Mouse (Mus musculus) G1E (cell line): ENCODE data around the gene Serinc3. TPM values are rescaled to one million over a fixed set of nuclear protein-coding genes. Genes with fewer than 3 reads are reported as not detected.

ENCODE experiments used
- ATAC-seq: 2 replicates; pipeline ENCODE4 v1.8.0; 2016; ENCODE audit warnings: mild to moderate bottlenecking; ENCODE audit not compliant: insufficient number of reproducible peaks, poor library complexity, low FRiP score, severe bottlenecking; ENCODE audit errors: extremely low read depth
- DNase-seq: peaks from one replicate; pipeline ENCODE4 v3.0.0; 2012; ENCODE audit warnings: low spot score
- H3K27me3 ChIP-seq: 2 replicates; pipeline ENCODE4 v1.6.1; 2012; ENCODE audit warnings: mild to moderate bottlenecking, low read length, inconsistent platforms; ENCODE audit not compliant: insufficient read depth
- H3K36me3 ChIP-seq: replicated peaks from 2 replicates; pipeline ENCODE3; 2012; ENCODE audit warnings: mild to moderate bottlenecking, inconsistent platforms
- H3K4me1 ChIP-seq: 2 replicates; pipeline ENCODE4 v1.6.1; 2012; ENCODE audit warnings: low read depth, low read length, inconsistent platforms, mixed read lengths; ENCODE audit not compliant: insufficient read depth
- H3K4me3 ChIP-seq: 2 replicates; pipeline ENCODE4 v1.5.1; 2012; ENCODE audit warnings: low read depth, mild to moderate bottlenecking, inconsistent platforms, low read length, moderate library complexity, mixed read lengths
- H3K9me3 ChIP-seq: replicated peaks from 2 replicates; pipeline ENCODE4 v1.6.1; 2012; ENCODE audit warnings: inconsistent platforms
- CTCF ChIP-seq: IDR thresholded peaks from 2 replicates; pipeline ENCODE4 v1.5.1; 2012; ENCODE audit warnings: low read depth, low read length, inconsistent platforms, mixed read lengths
- GATA1 ChIP-seq: IDR thresholded peaks from 2 replicates; pipeline ENCODE4 v1.6.1; 2012; ENCODE audit warnings: borderline replicate concordance, low read length, inconsistent platforms, mixed read lengths
- GATA2 ChIP-seq: IDR thresholded peaks from 2 replicates; pipeline ENCODE4 v1.6.1; 2012; ENCODE audit warnings: low read depth, low read length, inconsistent platforms, borderline replicate concordance
- POLR2AphosphoS5 ChIP-seq: IDR thresholded peaks from 2 replicates; pipeline ENCODE4 v1.6.1; 2012; ENCODE audit warnings: low read depth, low read length, inconsistent platforms; ENCODE audit not compliant: insufficient replicate concordance
- TAL1 ChIP-seq: conservative IDR thresholded peaks from 2 replicates; pipeline ENCODE4 v1.6.1; 2012; ENCODE audit warnings: low read depth, low read length, inconsistent platforms, mixed read lengths
- polyA plus RNA-seq: library from polyadenylated mRNA; stranded (reverse); fragments of >175 nt; gene quantifications from 2 replicates; pipeline ENCODE4 v1.2.3, GENCODE M21; 2012
- total RNA-seq, 2 experiments: library from RNA; stranded (forward) in 1 of 2; stranded (reverse) in 1 of 2; fragments of 200-1000 nt in 1 of 2; fragments of >200 nt in 1 of 2; fragmentation: Nextera tagmentation in 1 of 2; gene quantifications; 2 replicates each; pipeline ENCODE4 v1.2.3; 2014 to 2017

Gene Serinc3
- total and polyA plus RNA-seq, 3 experiments: 7.2 to 156 (median 55.0) TPM

DNA sequence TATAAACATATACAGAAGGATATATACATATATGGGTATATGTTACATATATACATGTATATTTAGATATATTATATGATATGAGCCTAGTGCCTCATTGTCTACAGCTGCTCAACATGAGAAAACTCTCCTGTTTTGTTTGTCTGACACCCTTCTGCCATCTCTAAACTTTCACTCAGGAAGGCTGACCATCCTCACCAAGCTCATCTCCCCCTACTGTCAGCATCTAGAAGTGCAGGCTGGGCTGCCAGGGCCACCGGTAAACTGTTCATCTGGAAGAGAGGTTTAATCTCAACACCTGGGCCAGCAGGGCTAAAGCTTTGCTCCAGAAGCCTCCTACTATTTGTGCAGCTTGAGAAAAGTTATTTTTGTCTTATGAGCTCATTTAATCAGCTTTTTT lies 45.7 kb downstream of the Serinc3 start:
- ATAC-seq (0 out of 2 replicates have a peak, but pooled peaks have one; percentile 24), DNase-seq (peak; percentile 26)
- H3K4me3 ChIP-seq: no peak overlapping the region
- no peaks in the 10 kb centered on the region for H3K9me3 ChIP-seq
- peak; percentile 56; the same call in 1 of the 2 replicates for TF ChIP-seq CTCF
- no peak for TF ChIP-seq GATA2
- H3K36me3 ChIP-seq: no peaks in the 10 kb centered on the region
- peaks cover 25% of the 10 kb centered on the region for H3K4me1 ChIP-seq
- H3K27me3 ChIP-seq: peaks cover 21% of the 10 kb centered on the region

DNA sequence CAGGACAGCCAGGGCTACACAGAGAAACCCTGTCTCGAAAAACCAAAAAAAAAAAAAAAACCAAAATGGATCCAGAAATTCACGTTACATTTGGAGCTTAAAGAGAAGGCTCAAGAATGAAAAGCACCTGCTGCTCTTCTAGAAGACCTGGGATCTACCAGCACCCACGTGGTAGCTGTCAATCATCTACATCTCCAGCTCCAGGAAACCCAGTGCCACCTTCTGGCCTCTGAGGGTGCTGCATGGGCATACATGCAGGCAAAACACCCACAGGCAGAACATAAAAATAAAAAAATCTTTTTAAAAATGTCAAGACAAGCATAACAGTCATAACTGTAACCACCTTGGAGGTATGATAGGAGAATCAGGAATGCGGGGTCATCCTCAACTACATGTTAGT lies 47.3 kb downstream of the Serinc3 start:
- TF ChIP-seq TAL1: no peak
- no peak for TF ChIP-seq GATA1
- TF ChIP-seq CTCF: no peak
- TF ChIP-seq GATA2: no peak
- TF ChIP-seq POLR2AphosphoS5: no peak
- H3K4me1 ChIP-seq: peaks cover 12% of the 10 kb centered on the region
- H3K9me3 ChIP-seq: no peaks in the 10 kb centered on the region
- DNase-seq: no peak
- H3K27me3 ChIP-seq: peaks cover 23% of the 10 kb centered on the region
- ATAC-seq: 0 out of 2 replicates have a peak, but pooled peaks have one; percentile 41
- no peaks in the 10 kb centered on the region for H3K36me3 ChIP-seq
- H3K4me3 ChIP-seq: no peak overlapping the region

DNA sequence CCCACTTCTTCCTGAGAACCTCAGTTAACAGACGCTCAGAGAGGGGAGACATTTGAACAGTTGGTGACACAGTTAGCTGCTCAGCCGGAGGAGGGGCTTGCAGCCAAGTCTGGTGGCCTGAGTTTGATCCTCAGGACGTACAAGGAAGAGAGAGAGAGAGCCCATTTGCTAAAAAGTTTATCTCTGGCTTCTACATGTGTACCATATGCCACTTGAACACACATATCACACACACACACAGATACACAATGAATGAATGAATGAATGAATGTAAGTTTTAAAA lies 48.1 kb downstream of the Serinc3 start:
- Histone ChIP-seq H3K9me3 (no peaks in the 10 kb centered on the region), H3K27me3 (peaks cover 23% of the 10 kb centered on the region), H3K4me1 (peaks cover 8% of the 10 kb centered on the region), H3K36me3 (no peaks in the 10 kb centered on the region), H3K4me3 (no peak overlapping the region)
- TF ChIP-seq CTCF (no peak), GATA2 (no peak), POLR2AphosphoS5 (no peak), TAL1 (no peak), GATA1 (no peak)
- DNase-seq (no peak), ATAC-seq (no peak)

DNA sequence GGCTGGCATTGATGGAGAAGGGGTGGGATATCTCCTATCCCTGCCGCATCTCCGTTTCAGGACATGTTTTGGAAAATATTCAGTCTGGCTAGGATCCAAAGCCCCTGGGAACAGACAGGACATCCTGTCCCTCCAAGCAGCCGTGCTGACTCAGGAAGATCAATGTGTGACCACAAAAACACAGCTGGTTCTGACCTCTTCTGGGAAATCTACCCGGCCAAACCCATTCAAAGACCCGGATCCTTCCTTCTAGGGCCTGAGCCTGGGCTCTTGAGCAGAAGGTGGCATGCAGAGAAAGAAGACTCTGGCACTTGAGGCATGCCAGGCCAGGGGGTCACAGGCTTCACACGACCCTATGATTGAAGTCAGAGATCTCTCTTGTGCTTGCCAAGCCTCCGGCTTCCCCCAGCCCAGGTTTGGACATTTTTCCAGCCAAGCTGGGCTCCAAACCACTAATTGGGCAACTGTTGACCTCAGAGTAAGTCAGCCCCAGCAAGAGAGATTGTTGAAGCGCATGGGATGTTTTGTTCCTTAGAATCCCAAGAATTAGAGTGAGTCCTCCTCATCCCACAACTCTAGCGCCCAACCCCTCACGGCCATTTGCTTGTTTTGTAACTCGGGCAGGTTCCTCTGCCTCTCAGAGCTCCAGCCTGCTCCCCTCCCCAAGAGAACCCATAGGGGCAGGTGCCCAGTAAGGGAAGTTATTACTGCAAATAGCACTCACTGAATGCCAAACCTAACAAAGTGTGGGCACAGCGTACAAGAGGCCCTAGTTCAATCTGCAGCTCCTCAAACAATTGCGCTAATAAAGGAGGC lies 48.7 kb downstream of the Serinc3 start:
- H3K4me1 ChIP-seq: peaks cover 3% of the 10 kb centered on the region; the same call in 1 of the 2 replicates
- no peaks in the 10 kb centered on the region for H3K9me3 ChIP-seq
- no peak for DNase-seq
- no peaks in the 10 kb centered on the region for H3K36me3 ChIP-seq
- TF ChIP-seq TAL1 (no peak), POLR2AphosphoS5 (no peak)
- ATAC-seq: no peak
- peaks cover 23% of the 10 kb centered on the region for H3K27me3 ChIP-seq
- no peak overlapping the region for H3K4me3 ChIP-seq

DNA sequence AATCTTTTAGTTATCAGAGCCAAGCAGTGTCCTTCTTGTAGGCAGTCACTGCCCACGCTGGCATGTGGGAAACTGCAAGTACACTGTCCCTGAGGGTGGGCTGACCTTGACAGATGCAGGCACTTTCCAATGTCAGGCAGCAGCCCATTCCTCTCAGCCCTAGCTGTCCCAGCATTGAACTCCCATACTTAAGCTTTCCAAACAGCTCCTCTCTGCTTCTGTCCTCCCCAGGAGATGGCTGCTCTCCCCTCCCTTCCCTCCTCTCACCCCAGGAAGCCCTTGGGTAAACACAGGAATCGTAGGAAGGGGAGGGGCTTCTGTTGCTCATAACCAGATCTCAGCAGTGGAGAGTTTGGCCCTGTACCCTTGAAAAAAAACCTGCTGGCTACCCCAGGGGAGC lies 49.8 kb downstream of the Serinc3 start:
- no peaks in the 10 kb centered on the region for H3K36me3 ChIP-seq
- H3K4me1 ChIP-seq: peaks cover 2% of the 10 kb centered on the region; the same call in 1 of the 2 replicates

DNA sequence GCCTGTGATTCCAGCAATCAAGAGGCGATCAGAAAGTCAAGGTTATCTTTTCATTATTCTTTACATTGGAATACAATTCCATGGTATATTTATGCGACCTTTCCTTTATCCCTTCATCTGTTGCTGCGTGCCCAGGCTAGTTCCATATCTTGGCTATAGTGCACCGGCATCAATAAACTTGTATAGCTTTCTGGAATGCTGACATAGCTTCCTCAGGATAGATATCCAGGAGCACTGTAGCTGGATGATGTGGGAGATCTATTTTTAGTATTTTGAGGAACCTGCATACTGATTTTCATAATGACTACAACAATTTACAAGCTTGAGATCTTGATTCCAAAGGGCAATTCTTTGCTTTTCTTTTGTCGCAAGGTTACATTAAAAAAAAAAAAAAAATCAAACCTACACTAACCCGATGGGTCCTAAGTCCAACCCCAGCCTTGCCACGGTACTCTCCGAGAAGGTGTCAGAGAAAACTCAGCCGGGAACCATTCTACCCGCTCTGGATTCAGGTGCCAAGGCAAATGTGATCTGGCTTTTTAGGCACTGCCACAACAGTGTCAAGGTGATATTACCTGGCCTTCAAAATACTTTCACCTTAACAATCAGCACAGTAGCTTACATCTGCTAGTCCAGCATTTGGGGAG lies 51.2 kb downstream of the Serinc3 start:
- H3K4me3 ChIP-seq: no peak overlapping the region

More for the DNA sequence above, 49.8 kb downstream of the Serinc3 start:
- no peak overlapping the region for H3K4me3 ChIP-seq
- H3K9me3 ChIP-seq: no peaks in the 10 kb centered on the region
- ATAC-seq (no peak), DNase-seq (no peak)
- TF ChIP-seq POLR2AphosphoS5: no peak
- H3K27me3 ChIP-seq: peaks cover 23% of the 10 kb centered on the region

More for the DNA sequence above, 51.2 kb downstream of the Serinc3 start:
- Histone ChIP-seq H3K9me3 (no peaks in the 10 kb centered on the region), H3K27me3 (peaks cover 23% of the 10 kb centered on the region), H3K4me1 (peaks cover 2% of the 10 kb centered on the region; the same call in 1 of the 2 replicates), H3K36me3 (no peaks in the 10 kb centered on the region)
- TF ChIP-seq GATA2 (no peak), POLR2AphosphoS5 (no peak), GATA1 (no peak), CTCF (no peak), TAL1 (no peak)
- no peak for ATAC-seq
- DNase-seq: no peak
